Mouse (Mus musculus): Measurements from ENCODE around the gene Nodal. TPM values are rescaled to one million over a fixed set of nuclear protein-coding genes. Genes with fewer than 3 reads are reported as not detected.

Gene Nodal
- total and polyA plus RNA-seq, 3 experiments, result not detected

DNA sequence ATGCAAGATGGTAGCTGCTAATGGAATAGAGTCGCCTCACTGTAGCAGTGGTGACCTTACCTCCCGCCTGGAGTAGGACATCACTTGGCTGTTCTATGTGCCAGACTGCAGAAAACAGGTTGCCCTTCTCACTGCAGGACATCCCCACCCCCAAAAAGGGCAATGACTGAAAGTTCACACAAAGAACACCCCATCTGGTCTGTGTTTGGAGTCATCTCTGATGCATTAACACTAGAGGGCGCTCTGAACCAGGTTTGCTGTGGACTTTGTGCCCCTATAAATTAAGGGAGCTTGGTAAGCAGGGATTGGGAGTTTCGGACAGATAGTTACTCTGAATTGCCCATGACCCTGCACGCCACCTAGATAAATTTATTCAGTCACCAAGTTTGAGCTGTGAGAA lies 49.1 kb downstream of the Nodal start (continued):
- no peak for TF ChIP-seq TAL1 (IDR thresholded peaks at IDR 0.05; ENCODE audit: low read length)

GRCm38 (mm10) chr10:61468900-61469299 lies 51.1 kb downstream of the Nodal start:
- no peak for TF ChIP-seq RAD21 (IDR thresholded peaks at IDR 0.05; ENCODE audit: low read depth, low read length)
- TF ChIP-seq TCF12 (IDR thresholded peaks at IDR 0.05; ENCODE audit: low read depth, low read length), result no peak
- no peak for TF ChIP-seq TAL1 (IDR thresholded peaks at IDR 0.05; ENCODE audit: low read length)
- peak; percentile 54; the same call in 1 of the 2 replicates for TF ChIP-seq MAX (IDR thresholded peaks at IDR 0.05; ENCODE audit: low read length)
- TF ChIP-seq E2F4 (IDR thresholded peaks at IDR 0.05; ENCODE audit: borderline replicate concordance, low read depth, low read length), result no peak
- TF ChIP-seq MEF2A (IDR thresholded peaks at IDR 0.05; ENCODE audit: extremely low read depth, insufficient replicate concordance, low read depth, low read length, poor library complexity, severe bottlenecking), result no peak
- no peak for TF ChIP-seq GABPA (IDR thresholded peaks at IDR 0.05; ENCODE audit: low read depth, low read length)
- no peak for TF ChIP-seq CHD1 (IDR thresholded peaks at IDR 0.05; ENCODE audit: low read depth, low read length)
- no peak for TF ChIP-seq ZC3H11A (IDR thresholded peaks at IDR 0.05; ENCODE audit: low read depth, low read length)
- no peak for TF ChIP-seq USF2 (IDR thresholded peaks at IDR 0.05; ENCODE audit: borderline replicate concordance in 1 of 2, insufficient read depth in 1 of 2, low read depth in 1 of 2, low read length in 2 of 2)
- peak in 1 of 3 experiments; percentile 32; a peak in 3 of 6 replicates for TF ChIP-seq CTCF (IDR thresholded peaks at IDR 0.05 in 2 of 3, conservative IDR thresholded peaks at IDR 0.05 in 1 of 3; ENCODE audit: control insufficient read depth in 1 of 3, insufficient read depth in 1 of 3, low read depth in 2 of 3, low read length in 3 of 3, poor library complexity in 1 of 3, severe bottlenecking in 1 of 3)
- TF ChIP-seq POLR2AphosphoS5 (IDR thresholded peaks at IDR 0.05; ENCODE audit: borderline replicate concordance, low read depth, low read length), result no peak
- no peak for TF ChIP-seq NRF1 (IDR thresholded peaks at IDR 0.05; ENCODE audit: insufficient read depth, low read depth, low read length, poor library complexity, severe bottlenecking)
- TF ChIP-seq KAT2A (conservative IDR thresholded peaks at IDR 0.05; ENCODE audit: low read depth, low read length), result no peak
- 0 out of 2 replicates have a peak, but pooled peaks have one; percentile 40 for TF ChIP-seq SIN3A (IDR thresholded peaks at IDR 0.05; ENCODE audit: low read length)
- 0 out of 2 replicates have a peak, but pooled peaks have one; percentile 3 for TF ChIP-seq HCFC1 (IDR thresholded peaks at IDR 0.05; ENCODE audit: low read depth, low read length)
- no peak for TF ChIP-seq POLR2AphosphoS2 (IDR thresholded peaks at IDR 0.05; ENCODE audit: low read length)
- no peak for TF ChIP-seq RCOR1 (IDR thresholded peaks at IDR 0.05; ENCODE audit: low read depth, low read length)
- no peak for TF ChIP-seq EP300 (IDR thresholded peaks at IDR 0.05; ENCODE audit: low read depth in 1 of 2, low read length in 2 of 2)
- TF ChIP-seq ELF1 (IDR thresholded peaks at IDR 0.05; ENCODE audit: low read depth, low read length), result no peak
- TF ChIP-seq NELFE (IDR thresholded peaks at IDR 0.05; ENCODE audit: low read depth, low read length), result no peak
- TF ChIP-seq USF1 (IDR thresholded peaks at IDR 0.05; ENCODE audit: low read depth, low read length), result no peak
- TF ChIP-seq GATA1 (IDR thresholded peaks at IDR 0.05; ENCODE audit: low read depth, low read length), result no peak
- TF ChIP-seq POLR2A (IDR thresholded peaks at IDR 0.05; ENCODE audit: control insufficient read depth in 1 of 2, insufficient read depth in 1 of 2, low read depth in 1 of 2, low read length in 2 of 2, poor library complexity in 1 of 2), result no peak
- H3K9ac ChIP-seq (ENCODE audit: control insufficient read depth, low read depth, low read length, poor library complexity, severe bottlenecking), result peak overlapping the region; percentile 44
- no peaks in the 10 kb centered on the region for H3K9me3 ChIP-seq (replicated peaks; ENCODE audit: insufficient read depth, low read length)
- no peaks in the 10 kb centered on the region for H3K79me2 ChIP-seq (ENCODE audit: control insufficient read depth, insufficient read depth, low read length, poor library complexity)
- peaks cover 6 to 18% of the 10 kb centered on the region in 2 experiments for H3K4me1 ChIP-seq (ENCODE audit: control insufficient read depth in 1 of 2, insufficient read depth in 2 of 2, low read length in 2 of 2)
- H3K27ac ChIP-seq (ENCODE audit: control insufficient read depth, low read depth, low read length), result no peak overlapping the region
- no peaks in the 10 kb centered on the region for H3K27me3 ChIP-seq (ENCODE audit: control insufficient read depth in 1 of 2, insufficient read depth in 2 of 2, low read length in 2 of 2)
- DNase-seq (ENCODE audit: low read depth, low spot score), result peak; percentile 86
- H3K36me3 ChIP-seq (ENCODE audit: control insufficient read depth in 1 of 2, insufficient read depth in 2 of 2, low read length in 2 of 2), result peaks cover 0 to 7% of the 10 kb centered on the region in 2 experiments; a peak in 2 of 4 replicates
- H3K4me3 ChIP-seq (ENCODE audit: control insufficient read depth in 1 of 2, insufficient read depth in 1 of 2, low read depth in 2 of 2, low read length in 2 of 2), result peak overlapping the region; percentile 39 to 45

All from MEL (cell line).